Mouse (Mus musculus) hindbrain, embryonic 10.5 days (tissue): Measurements from ENCODE around the gene Pnpla3. TPM values are rescaled to one million over a fixed set of nuclear protein-coding genes. Genes with fewer than 3 reads are reported as not detected.
A peak's percentile ranks its signal among the peaks of the same experiment; 100 is the strongest.

Experiments
- DNase-seq: peaks from one replicate; pipeline ENCODE4 v3.0.0-alpha.2; 2017; ENCODE audit warnings: low spot score
- H3K27ac ChIP-seq: fragments of 300-500 bp; sonication (generic); 2 replicates; pipeline ENCODE4 v1.5.1; 2016; ENCODE audit warnings: mild to moderate bottlenecking, moderate library complexity
- H3K27me3 ChIP-seq: fragments of 300-500 bp; sonication (generic); 2 replicates; pipeline ENCODE4 v1.6.1; 2016; ENCODE audit warnings: mild to moderate bottlenecking; ENCODE audit not compliant: poor library complexity, insufficient read depth, severe bottlenecking
- H3K36me3 ChIP-seq: fragments of 300-500 bp; sonication (generic); 2 replicates; pipeline ENCODE4 v1.6.1; 2016; ENCODE audit warnings: mild to moderate bottlenecking, moderate library complexity
- H3K4me1 ChIP-seq: fragments of 300-500 bp; sonication (generic); replicated peaks from 2 replicates; pipeline ENCODE4 v1.6.1; 2016; ENCODE audit warnings: mild to moderate bottlenecking
- H3K4me3 ChIP-seq: fragments of 300-500 bp; sonication (generic); 2 replicates; pipeline ENCODE4 v1.5.1; 2016; ENCODE audit warnings: mild to moderate bottlenecking, moderate library complexity
- H3K9me3 ChIP-seq: fragments of 300-500 bp; sonication (generic); 2 replicates; pipeline ENCODE4 v1.6.1; 2016; ENCODE audit warnings: mild to moderate bottlenecking, moderate library complexity
- whole genome bisulfite sequencing: fragments of 180-500 bp; shearing (Covaris S2); methylation state at CpG from one replicate; pipeline ENCODE4 v1.1.7; 2016; 5-methylcytosine and 5-hydroxymethylcytosine counted together
- polyA plus RNA-seq: library from polyadenylated mRNA; unstranded; fragments of >200 nt; fragmentation: Nextera tagmentation; extraction: Ambion mirVana; gene quantifications from 2 replicates; pipeline ENCODE4 v1.2.1, GENCODE M21; 2016

Gene Pnpla3
- 0.88 and 1.1 TPM in 2 replicates for polyA plus RNA-seq

GRCm38 (mm10) chr15:84167600-84167999, at the start of gene Pnpla3:
Gene Pnpla3, plus strand, starts transcription at chr15:84167837.
- peak within 1 kb of the TSS; percentile 82 for H3K27ac ChIP-seq
- DNase-seq: peak; percentile 97
- WGBS: under 1% methylated on average over 28 of the region's 28 CpGs

GRCm38 (mm10) chr15:84120612-84121011, 47.0 kb upstream of the Pnpla3 start:
- Histone ChIP-seq H3K27me3 (0 out of 2 replicates have a peak, but pooled peaks cover 4% of the 10 kb centered on the region), H3K36me3 (no peaks in the 10 kb centered on the region), H3K4me3 (no peak overlapping the region), H3K9me3 (0 out of 2 replicates have a peak, but pooled peaks cover 3% of the 10 kb centered on the region), H3K4me1 (no peaks in the 10 kb centered on the region), H3K27ac (no peak overlapping the region)
- WGBS: 29% methylated on average over 6 of the region's 6 CpGs
- peak; percentile 61 for DNase-seq

More at GRCm38 (mm10) chr15:84167600-84167999, at the start of gene Pnpla3:
- peak within 1 kb of the TSS; percentile 66 for H3K4me3 ChIP-seq
- no peaks in the 10 kb centered on the region for H3K9me3 ChIP-seq
- H3K36me3 ChIP-seq: no peaks in the 10 kb centered on the region
- peaks cover 24% of the 10 kb centered on the region for H3K4me1 ChIP-seq
- H3K27me3 ChIP-seq: peaks cover 23% of the 10 kb centered on the region

- H3K27me3 ChIP-seq: 0 out of 2 replicates have a peak, but pooled peaks cover 4% of the 10 kb centered on the region
- no peak overlapping the region for H3K27ac ChIP-seq
- WGBS: 81% methylated on average over 7 of the region's 7 CpGs
Observed at GRCm38 (mm10) chr15:84121036-84121435, 46.6 kb upstream of the Pnpla3 start.

GRCm38 (mm10) chr15:84123075-84123474, 44.6 kb upstream of the Pnpla3 start, which contains the start of gene Pnpla5:
Gene Pnpla5, minus strand, starts transcription at chr15:84123175.
- 0 out of 2 replicates have a peak, but pooled peaks cover 4% of the 10 kb centered on the region for H3K27me3 ChIP-seq
- 75% methylated on average over 8 of the region's 8 CpGs for WGBS
- no peak within 1 kb of the TSS for H3K27ac ChIP-seq

More at GRCm38 (mm10) chr15:84121036-84121435, 46.6 kb upstream of the Pnpla3 start:
- no peaks in the 10 kb centered on the region for H3K4me1 ChIP-seq
- DNase-seq: no peak
- H3K36me3 ChIP-seq: no peaks in the 10 kb centered on the region
- H3K9me3 ChIP-seq: 0 out of 2 replicates have a peak, but pooled peaks cover 3% of the 10 kb centered on the region
- H3K4me3 ChIP-seq: no peak overlapping the region

GRCm38 (mm10) chr15:84124086-84124485, 43.6 kb upstream of the Pnpla3 start:
- Histone ChIP-seq H3K4me1 (0 out of 2 replicates have a peak, but pooled peaks cover 3% of the 10 kb centered on the region), H3K9me3 (no peaks in the 10 kb centered on the region), H3K27ac (no peak overlapping the region), H3K27me3 (no peaks in the 10 kb centered on the region), H3K4me3 (no peak overlapping the region), H3K36me3 (no peaks in the 10 kb centered on the region)
- 64% methylated on average over 7 of the region's 7 CpGs for WGBS
- no peak for DNase-seq

More at GRCm38 (mm10) chr15:84123075-84123474, 44.6 kb upstream of the Pnpla3 start, which contains the start of gene Pnpla5:
- no peaks in the 10 kb centered on the region for H3K36me3 ChIP-seq
- H3K9me3 ChIP-seq: no peaks in the 10 kb centered on the region
- no peak within 1 kb of the TSS for H3K4me3 ChIP-seq
- 0 out of 2 replicates have a peak, but pooled peaks cover 3% of the 10 kb centered on the region for H3K4me1 ChIP-seq
- DNase-seq: no peak

GRCm38 (mm10) chr15:84126447-84126846, 41.2 kb upstream of the Pnpla3 start:
- Histone ChIP-seq H3K36me3 (no peaks in the 10 kb centered on the region), H3K27ac (no peak overlapping the region), H3K27me3 (no peaks in the 10 kb centered on the region), H3K9me3 (no peaks in the 10 kb centered on the region), H3K4me3 (no peak overlapping the region), H3K4me1 (0 out of 2 replicates have a peak, but pooled peaks cover 3% of the 10 kb centered on the region)
- 71% methylated on average over 4 of the region's 4 CpGs for WGBS
- no peak for DNase-seq

- WGBS: 30% methylated on average over 5 of the region's 5 CpGs
- H3K4me3 ChIP-seq: no peak overlapping the region
- H3K4me1 ChIP-seq: 0 out of 2 replicates have a peak, but pooled peaks cover 5% of the 10 kb centered on the region
- peak overlapping the region; percentile 2; the same call in 1 of the 2 replicates for H3K27ac ChIP-seq
- no peaks in the 10 kb centered on the region for H3K36me3 ChIP-seq
- H3K9me3 ChIP-seq: no peaks in the 10 kb centered on the region
- no peak for DNase-seq
- H3K27me3 ChIP-seq: no peaks in the 10 kb centered on the region
Observed at GRCm38 (mm10) chr15:84126871-84127270, 40.8 kb upstream of the Pnpla3 start.

- WGBS: 66% methylated on average over 16 of the region's 16 CpGs
- Histone ChIP-seq H3K27ac (peak overlapping the region; percentile 36; the same call in 1 of the 2 replicates), H3K4me3 (no peak overlapping the region), H3K4me1 (peaks cover 7% of the 10 kb centered on the region), H3K36me3 (no peaks in the 10 kb centered on the region), H3K9me3 (no peaks in the 10 kb centered on the region), H3K27me3 (no peaks in the 10 kb centered on the region)
- no peak for DNase-seq
Observed at GRCm38 (mm10) chr15:84131096-84131786, 36.4 kb upstream of the Pnpla3 start.

- peaks cover 13% of the 10 kb centered on the region for H3K4me1 ChIP-seq
Observed at GRCm38 (mm10) chr15:84131971-84132370, 35.7 kb upstream of the Pnpla3 start.

GRCm38 (mm10) chr15:84133440-84133839, 34.2 kb upstream of the Pnpla3 start:
- Histone ChIP-seq H3K9me3 (no peaks in the 10 kb centered on the region), H3K4me3 (no peak overlapping the region), H3K27me3 (no peaks in the 10 kb centered on the region), H3K36me3 (no peaks in the 10 kb centered on the region), H3K27ac (0 out of 2 replicates have a peak overlapping the region, but pooled peaks have one; percentile 8), H3K4me1 (peaks cover 20% of the 10 kb centered on the region)
- 76% methylated on average over 4 of the region's 4 CpGs for WGBS
- no peak for DNase-seq

More at GRCm38 (mm10) chr15:84131971-84132370, 35.7 kb upstream of the Pnpla3 start:
- no peak for DNase-seq
- Histone ChIP-seq H3K9me3 (no peaks in the 10 kb centered on the region), H3K36me3 (no peaks in the 10 kb centered on the region), H3K27ac (0 out of 2 replicates have a peak overlapping the region, but pooled peaks have one; percentile 36), H3K27me3 (no peaks in the 10 kb centered on the region), H3K4me3 (no peak overlapping the region)
- WGBS: 92% methylated on average over 7 of the region's 7 CpGs

GRCm38 (mm10) chr15:84135472-84135871, 32.2 kb upstream of the Pnpla3 start:
- Histone ChIP-seq H3K9me3 (no peaks in the 10 kb centered on the region), H3K27me3 (no peaks in the 10 kb centered on the region), H3K4me3 (no peak overlapping the region), H3K27ac (no peak overlapping the region), H3K36me3 (no peaks in the 10 kb centered on the region), H3K4me1 (peaks cover 22% of the 10 kb centered on the region)
- DNase-seq: peak; percentile 39
- WGBS: 83% methylated on average over 5 of the region's 5 CpGs

- H3K27me3 ChIP-seq: no peaks in the 10 kb centered on the region
- H3K4me1 ChIP-seq: peaks cover 27% of the 10 kb centered on the region
- no peak overlapping the region for H3K4me3 ChIP-seq
- no peaks in the 10 kb centered on the region for H3K9me3 ChIP-seq
- peak; percentile 47 for DNase-seq
- 23% methylated on average over 12 of the region's 12 CpGs for WGBS
- peak overlapping the region; percentile 84 for H3K27ac ChIP-seq
- no peaks in the 10 kb centered on the region for H3K36me3 ChIP-seq
Observed at GRCm38 (mm10) chr15:84136473-84137415, 30.9 kb upstream of the Pnpla3 start.
